Mouse (Mus musculus) liver, embryonic 11.5 days (tissue): ENCODE measurements at regions not wholly inside any gene's neighbourhood (a gene's known extent, or its start where the extent isn't known, plus 50 kb on each side); places are given as distances from the start of the nearest gene placed in this dataset.

ENCODE experiments used
- ATAC-seq: fragments of 200-750 bp; cut with Nextera tagmentation; replicated peaks from 2 replicates; pipeline ENCODE4 v1.8.0; 2017; ENCODE audit warnings: moderate number of reproducible peaks, mild to moderate bottlenecking, moderate TSS enrichment, moderate library complexity; ENCODE audit not compliant: low FRiP score
- DNase-seq: peaks from one replicate; pipeline ENCODE4 v3.0.0-alpha.2; 2017; ENCODE audit warnings: low spot score
- H3K27ac ChIP-seq: fragments of 300-500 bp; sonication (generic); 2 replicates; pipeline ENCODE4 v1.5.1; 2014; ENCODE audit warnings: mild to moderate bottlenecking, low read depth, low read length, control low read depth
- H3K27me3 ChIP-seq: fragments of 300-500 bp; sonication (generic); replicated peaks from 2 replicates; pipeline ENCODE4 v1.6.1; 2014; ENCODE audit warnings: low read length, mixed read lengths; ENCODE audit not compliant: control insufficient read depth, insufficient read depth
- H3K36me3 ChIP-seq: fragments of 300-500 bp; sonication (generic); 2 replicates; pipeline ENCODE4 v1.6.1; 2014; ENCODE audit warnings: mild to moderate bottlenecking, low read length, moderate library complexity, mixed read lengths; ENCODE audit not compliant: control insufficient read depth, insufficient read depth
- H3K4me1 ChIP-seq: fragments of 300-500 bp; sonication (generic); replicated peaks from 2 replicates; pipeline ENCODE4 v1.6.1; 2014; ENCODE audit warnings: low read length, mixed read lengths; ENCODE audit not compliant: control insufficient read depth, insufficient read depth
- H3K4me2 ChIP-seq: fragments of 300-500 bp; sonication (generic); 2 replicates; pipeline ENCODE4 v1.6.1; 2014; ENCODE audit warnings: mild to moderate bottlenecking, control low read depth, moderate library complexity
- H3K4me3 ChIP-seq: fragments of 300-500 bp; sonication (generic); 2 replicates; pipeline ENCODE4 v1.5.1; 2014; ENCODE audit warnings: low read depth, low read length, control low read depth
- H3K9ac ChIP-seq: fragments of 300-500 bp; sonication (generic); 2 replicates; pipeline ENCODE4 v1.6.1; 2014; ENCODE audit warnings: low read depth, low read length, control low read depth
- H3K9me3 ChIP-seq: fragments of 300-500 bp; sonication (generic); 2 replicates; pipeline ENCODE4 v1.6.1; 2016; ENCODE audit warnings: low read length, inconsistent platforms, mixed read lengths; ENCODE audit not compliant: control insufficient read depth
- WGBS: fragments of 180-500 bp; shearing (Covaris S2); extraction: QIAGEN DNeasy Blood & Tissue Kit; methylation state at CpG from one replicate; pipeline ENCODE4 v1.1.7; 2014; 5-methylcytosine and 5-hydroxymethylcytosine counted together

- Histone ChIP-seq H3K4me2 (no peak overlapping the region), H3K4me3 (no peak overlapping the region), H3K36me3 (no peaks in the 10 kb centered on the region), H3K9ac (no peak overlapping the region), H3K4me1 (no peaks in the 10 kb centered on the region), H3K9me3 (no peaks in the 10 kb centered on the region), H3K27ac (no peak overlapping the region), H3K27me3 (peaks cover 25% of the 10 kb centered on the region)
- 67% methylated on average over 9 of the region's 9 CpGs for WGBS
- no peak for ATAC-seq
- no peak for DNase-seq
Observed at GRCm38 (mm10) chrX:11657606-11658254, 330.1 kb downstream of the H2al1j start.

DNA sequence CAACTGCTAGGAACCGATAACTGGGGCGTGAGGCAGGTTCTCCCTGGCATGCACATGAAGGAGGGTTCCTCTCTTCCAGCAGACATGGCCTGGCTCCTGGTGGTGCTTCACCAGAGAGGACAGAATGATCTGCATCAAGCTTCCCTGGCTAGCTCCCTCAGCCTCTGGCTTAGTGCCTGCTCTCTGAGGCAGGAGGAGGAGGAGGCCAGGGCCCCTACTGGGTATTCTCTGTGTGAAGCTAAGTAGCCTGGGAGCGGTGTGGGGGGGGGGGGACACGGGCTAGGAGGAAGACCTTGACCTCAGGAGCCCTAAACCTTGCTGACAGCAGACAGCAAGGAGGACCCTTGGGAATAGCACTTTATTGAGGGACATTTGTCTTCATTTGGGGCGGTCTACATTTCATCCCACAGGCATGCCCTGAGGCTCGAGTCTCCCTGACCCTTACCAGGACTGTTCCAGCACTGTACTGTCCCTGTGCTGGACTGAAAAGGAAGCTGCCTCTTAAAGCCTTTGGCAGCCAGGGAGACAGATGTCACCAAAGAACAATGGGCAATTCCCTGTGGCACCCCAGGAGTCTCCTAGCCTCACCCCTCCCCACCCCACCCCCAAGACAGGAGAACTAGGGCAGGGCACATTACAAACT lies 335.7 kb downstream of the H2al1j start:
- Histone ChIP-seq H3K27me3 (peaks cover 34% of the 10 kb centered on the region), H3K9me3 (no peaks in the 10 kb centered on the region), H3K4me3 (no peak overlapping the region), H3K4me2 (no peak overlapping the region), H3K4me1 (peaks cover 13% of the 10 kb centered on the region), H3K9ac (no peak overlapping the region), H3K27ac (no peak overlapping the region), H3K36me3 (no peaks in the 10 kb centered on the region)
- 38% methylated on average over 6 of the region's 6 CpGs for WGBS
- no peak for ATAC-seq
- DNase-seq = no peak

DNA sequence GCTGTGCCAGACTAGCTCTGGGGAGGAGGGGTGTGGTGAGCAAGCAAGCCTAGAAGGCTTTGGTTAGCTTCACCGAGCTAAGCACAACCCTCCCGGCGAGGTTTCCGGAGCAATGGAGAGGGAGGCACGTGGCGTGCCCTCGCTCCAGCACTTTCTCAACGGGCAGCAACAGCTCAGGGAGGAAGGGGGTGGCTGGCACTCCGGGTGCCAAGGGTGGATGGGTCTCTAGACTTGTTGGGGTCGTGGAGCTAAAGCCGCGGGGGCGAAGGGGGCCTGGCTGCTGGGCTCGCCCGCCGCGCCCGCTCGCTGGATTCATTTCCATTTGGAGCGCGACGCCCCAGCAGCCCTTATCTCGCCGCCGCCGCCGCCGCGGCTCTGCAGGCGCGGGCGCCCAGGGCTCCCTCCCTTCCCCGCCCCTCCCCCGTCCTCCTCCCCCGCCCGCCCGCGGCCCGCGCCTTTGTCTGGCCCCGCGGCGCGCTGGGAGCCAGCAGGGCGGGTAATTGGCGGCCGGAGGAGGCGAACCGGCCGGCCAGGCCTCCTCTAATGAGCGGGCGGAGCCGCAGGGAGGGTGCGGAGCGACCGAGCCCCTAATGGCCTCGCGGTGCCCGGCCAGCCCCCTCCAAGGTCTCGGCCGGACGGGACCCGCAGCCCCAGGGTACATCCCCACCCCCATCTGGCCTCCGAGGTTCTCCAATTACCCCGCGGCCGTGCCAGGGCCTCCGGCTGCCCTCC lies 336.9 kb downstream of the H2al1j start:
- Histone ChIP-seq H3K9me3 (no peaks in the 10 kb centered on the region), H3K36me3 (no peaks in the 10 kb centered on the region), H3K4me1 (peaks cover 13% of the 10 kb centered on the region), H3K27ac (peak overlapping the region; percentile 79), H3K9ac (peak overlapping the region; percentile 82), H3K27me3 (peaks cover 32% of the 10 kb centered on the region), H3K4me3 (peak overlapping the region; percentile 57), H3K4me2 (peak overlapping the region; percentile 78)
- ATAC-seq (peak; percentile 93), DNase-seq (peak; percentile 73)
- WGBS = 3% methylated on average over 40 of the region's 68 CpGs

GRCm38 (mm10) chrX:11665077-11665974 lies 337.7 kb downstream of the H2al1j start:
- peak; percentile 35 for DNase-seq
- peaks cover 13% of the 10 kb centered on the region for H3K4me1 ChIP-seq
- ATAC-seq = no peak

DNA sequence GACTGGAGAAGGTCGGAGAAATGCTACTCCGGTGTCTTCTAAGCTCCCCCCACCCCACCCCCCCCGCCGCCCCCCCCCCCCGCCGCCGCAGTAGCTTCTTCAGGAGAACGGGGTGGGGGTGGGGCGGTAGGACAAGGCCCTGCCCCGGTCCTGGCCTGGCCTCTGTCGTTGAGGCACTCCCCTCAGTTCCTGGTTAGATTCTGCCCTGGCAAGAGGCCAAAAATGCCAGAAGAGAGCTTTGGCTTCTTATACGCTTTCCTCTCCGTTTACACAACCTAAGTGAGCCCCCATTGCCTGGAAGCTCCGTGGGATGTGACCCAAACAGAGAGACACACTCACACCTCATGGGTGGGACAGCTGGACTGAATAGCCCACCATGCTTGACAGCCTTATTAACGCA lies 338.9 kb downstream of the H2al1j start:
- peaks cover 27% of the 10 kb centered on the region for H3K27me3 ChIP-seq
- H3K36me3 ChIP-seq = no peaks in the 10 kb centered on the region
- H3K9ac ChIP-seq = no peak overlapping the region
- DNase-seq (no peak), ATAC-seq (no peak)
- H3K27ac ChIP-seq = no peak overlapping the region
- H3K4me3 ChIP-seq = no peak overlapping the region
- 22% methylated on average over 8 of the region's 15 CpGs for WGBS
- H3K4me2 ChIP-seq = no peak overlapping the region
- H3K4me1 ChIP-seq = peaks cover 14% of the 10 kb centered on the region
- no peaks in the 10 kb centered on the region for H3K9me3 ChIP-seq

More at GRCm38 (mm10) chrX:11665077-11665974, 337.7 kb downstream of the H2al1j start:
- Histone ChIP-seq H3K27ac (peak overlapping the region; percentile 79), H3K9me3 (no peaks in the 10 kb centered on the region), H3K4me3 (peak overlapping the region; percentile 57), H3K4me2 (peak overlapping the region; percentile 78), H3K9ac (peak overlapping the region; percentile 82), H3K27me3 (peaks cover 29% of the 10 kb centered on the region), H3K36me3 (no peaks in the 10 kb centered on the region)
- WGBS = 13% methylated on average over 28 of the region's 30 CpGs

- H3K4me2 ChIP-seq = no peak overlapping the region
Observed at GRCm38 (mm10) chrX:11671805-11672204, 344.2 kb downstream of the H2al1j start.

DNA sequence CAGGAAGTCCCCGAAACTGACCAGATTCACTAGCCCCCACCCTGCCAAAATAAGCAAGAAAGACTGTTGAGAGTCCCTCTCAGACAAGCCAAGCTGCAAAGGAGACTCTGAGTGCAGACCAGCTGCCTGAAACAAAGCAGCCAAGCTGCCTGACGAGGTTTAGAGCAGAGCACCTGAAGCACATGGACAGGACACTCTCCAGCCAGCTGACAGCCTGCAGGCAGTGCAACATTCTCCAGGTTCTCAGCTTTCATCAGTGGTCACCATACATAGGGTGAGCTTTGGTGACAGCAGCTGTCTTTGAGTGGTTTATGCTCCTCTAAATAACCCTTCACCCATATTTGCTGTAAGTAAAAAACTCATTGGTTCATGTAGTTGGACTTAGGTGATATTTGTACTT lies 350.5 kb downstream of the H2al1j start:
- H3K9ac ChIP-seq = no peak overlapping the region
- H3K4me1 ChIP-seq = no peaks in the 10 kb centered on the region
- no peaks in the 10 kb centered on the region for H3K36me3 ChIP-seq
- H3K27ac ChIP-seq = no peak overlapping the region
- 58% methylated on average over 2 of the region's 2 CpGs for WGBS
- ATAC-seq (no peak), DNase-seq (no peak)
- no peak overlapping the region for H3K4me2 ChIP-seq
- H3K9me3 ChIP-seq = no peaks in the 10 kb centered on the region
- H3K27me3 ChIP-seq = peaks cover 7% of the 10 kb centered on the region; the same call in 1 of the 2 replicates
- no peak overlapping the region for H3K4me3 ChIP-seq

More at GRCm38 (mm10) chrX:11671805-11672204, 344.2 kb downstream of the H2al1j start:
- Histone ChIP-seq H3K9me3 (no peaks in the 10 kb centered on the region), H3K27ac (no peak overlapping the region), H3K27me3 (0 out of 2 replicates have a peak, but pooled peaks cover 3% of the 10 kb centered on the region), H3K4me3 (no peak overlapping the region), H3K4me1 (peaks cover 5% of the 10 kb centered on the region), H3K9ac (no peak overlapping the region), H3K36me3 (no peaks in the 10 kb centered on the region)
- 28% methylated on average over 8 of the region's 8 CpGs for WGBS
- ATAC-seq (peak; percentile 69), DNase-seq (no peak)

DNA sequence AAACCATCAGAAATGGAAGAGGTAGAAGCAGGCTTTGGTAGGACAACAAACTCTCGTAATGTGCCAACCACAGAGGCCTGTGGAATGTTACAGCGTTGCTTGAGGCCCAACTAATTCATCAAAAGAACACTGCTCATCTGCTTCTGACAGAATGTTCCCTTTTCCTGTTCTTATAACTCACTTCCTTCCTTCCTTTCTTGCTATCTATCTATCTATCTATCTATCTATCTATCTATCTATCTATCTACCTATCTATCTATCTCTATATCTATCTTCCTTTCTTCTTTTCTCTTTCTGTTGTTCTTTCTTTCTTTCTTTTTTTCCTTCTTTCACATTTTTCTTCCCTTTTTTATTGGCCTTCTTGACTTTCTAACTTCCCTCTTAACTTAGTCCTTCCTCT lies 353.7 kb downstream of the H2al1j start:
- H3K27me3 ChIP-seq = peaks cover 7% of the 10 kb centered on the region; the same call in 1 of the 2 replicates
- no peak overlapping the region for H3K9ac ChIP-seq
- 65% methylated on average over 2 of the region's 2 CpGs for WGBS
- H3K9me3 ChIP-seq = no peaks in the 10 kb centered on the region
- no peak overlapping the region for H3K4me3 ChIP-seq
- DNase-seq = no peak
- H3K27ac ChIP-seq = no peak overlapping the region
- no peaks in the 10 kb centered on the region for H3K4me1 ChIP-seq
- H3K4me2 ChIP-seq = no peak overlapping the region
- no peak for ATAC-seq
- H3K36me3 ChIP-seq = no peaks in the 10 kb centered on the region
